Mouse (Mus musculus) T-cell, adult 2 months (primary cell): ENCODE data around the gene Cd300lf.

Source experiments
- DNase-seq: peaks from one replicate; pipeline ENCODE4 v3.0.0; 2022; ENCODE audit warnings: low spot score

The Cd300lf gene

DNA sequence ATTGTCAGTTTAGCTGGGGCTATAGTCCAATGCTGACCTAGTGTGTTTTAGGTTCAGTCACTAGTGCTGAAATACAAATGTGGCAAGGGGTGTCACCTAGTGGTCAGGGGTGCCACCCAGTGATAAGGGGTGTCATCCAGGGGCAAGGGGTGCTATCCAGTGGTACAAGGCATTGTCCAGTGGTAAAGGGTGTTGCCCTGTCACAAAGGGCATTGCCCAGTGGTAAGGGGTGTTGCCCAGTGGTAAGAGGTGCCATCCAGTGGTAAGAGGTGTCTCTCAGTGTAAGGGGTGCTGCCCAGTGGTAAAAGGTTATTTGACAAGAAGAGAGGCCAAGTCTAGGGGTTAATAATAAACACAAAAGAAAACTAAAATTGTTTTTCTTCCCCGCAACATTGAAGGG is 56.4 kb downstream of the Cd300lf start:
- no peak for DNase-seq

DNA sequence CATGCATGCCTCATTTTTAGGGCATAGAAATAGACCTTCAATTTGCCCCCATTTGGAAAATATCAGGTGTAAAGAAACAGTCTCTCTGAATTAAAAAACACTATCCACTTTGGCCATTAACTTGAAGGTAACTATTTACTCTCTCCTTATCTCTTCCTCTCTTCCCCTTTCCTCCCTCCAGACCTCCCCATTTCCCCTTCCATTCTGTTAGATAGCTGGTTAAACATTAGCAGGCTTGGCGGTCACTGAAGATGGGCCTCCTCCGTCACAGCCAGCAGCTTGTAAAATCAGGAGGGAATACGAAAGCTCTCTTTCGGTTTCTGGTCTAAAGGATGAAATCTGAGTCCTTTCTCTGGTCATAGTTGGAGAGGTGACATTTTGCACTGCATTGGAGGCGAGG is 57.9 kb downstream of the Cd300lf start:
- no peak for DNase-seq

DNA sequence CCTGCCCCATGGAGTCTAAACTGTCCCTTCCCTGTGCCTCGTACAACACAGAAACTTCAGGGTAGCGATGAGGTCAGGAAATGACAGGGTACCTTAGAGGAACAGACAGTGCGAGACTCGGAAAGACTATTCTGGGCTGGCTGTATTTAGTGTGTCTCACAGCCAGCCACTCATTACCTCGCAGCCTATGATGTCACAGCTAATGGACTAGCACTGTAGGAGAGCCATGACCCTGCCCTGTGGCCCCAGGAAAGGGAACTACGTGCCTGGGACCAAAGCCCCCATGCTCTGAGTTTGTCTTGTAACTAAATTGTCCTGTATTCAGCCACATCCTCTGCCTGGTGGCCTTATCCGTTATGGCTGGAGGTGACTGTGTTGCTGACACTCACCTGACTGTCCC is 58.4 kb downstream of the Cd300lf start:
- DNase-seq: no peak

DNA sequence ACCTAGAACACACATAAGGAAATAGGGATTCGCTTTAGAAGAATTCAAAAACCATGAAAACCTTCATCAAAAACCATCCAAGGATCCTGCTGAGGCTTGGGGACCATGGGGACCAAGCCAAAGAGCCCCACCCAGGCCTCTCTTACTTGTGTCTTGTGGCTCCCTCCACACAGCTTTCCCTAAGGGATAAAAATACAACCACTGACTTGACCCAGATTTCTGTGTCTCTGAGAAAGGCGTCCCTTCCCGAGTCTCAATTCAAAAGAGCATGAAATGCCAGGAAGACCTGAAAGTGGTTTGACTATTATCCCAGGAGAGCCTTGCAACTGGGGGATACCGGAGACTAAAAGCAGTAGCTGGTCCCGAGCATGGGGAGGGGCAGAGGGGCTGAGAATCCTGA is 60.8 kb downstream of the Cd300lf start:
- no peak for DNase-seq

DNA sequence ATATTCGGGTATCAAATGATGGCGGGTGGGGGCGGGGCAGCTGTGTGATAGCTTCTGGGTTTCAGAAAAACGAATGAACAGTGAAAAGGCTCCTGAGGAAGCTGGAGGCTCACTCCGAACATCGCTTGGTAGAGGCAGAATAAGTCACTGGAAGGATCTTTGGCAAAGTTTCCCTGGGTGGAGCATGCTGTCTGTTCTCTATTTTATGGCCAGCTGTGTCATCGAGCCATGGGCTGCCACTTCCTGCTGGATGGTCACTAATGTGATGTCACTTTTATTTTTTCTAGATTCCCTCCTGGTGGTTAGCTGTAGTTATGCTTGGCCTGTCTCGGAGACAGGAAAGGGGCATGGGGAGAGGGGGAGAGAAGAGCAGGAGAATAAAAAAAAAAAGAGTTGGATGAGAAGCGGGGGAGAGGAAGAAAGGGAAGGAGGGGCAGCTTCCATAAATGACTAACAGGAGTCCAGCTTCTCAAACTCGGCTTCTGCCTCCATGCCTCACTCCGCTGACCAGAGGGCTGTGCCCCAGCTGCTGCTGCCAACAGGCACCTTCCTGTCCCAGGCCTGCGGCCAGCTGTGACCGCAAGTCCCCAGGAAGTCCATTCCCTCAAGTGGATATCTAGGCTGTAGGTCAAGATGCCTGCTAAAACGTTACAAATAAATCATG is 62.0 kb downstream of the Cd300lf start:
- DNase-seq: no peak

DNA sequence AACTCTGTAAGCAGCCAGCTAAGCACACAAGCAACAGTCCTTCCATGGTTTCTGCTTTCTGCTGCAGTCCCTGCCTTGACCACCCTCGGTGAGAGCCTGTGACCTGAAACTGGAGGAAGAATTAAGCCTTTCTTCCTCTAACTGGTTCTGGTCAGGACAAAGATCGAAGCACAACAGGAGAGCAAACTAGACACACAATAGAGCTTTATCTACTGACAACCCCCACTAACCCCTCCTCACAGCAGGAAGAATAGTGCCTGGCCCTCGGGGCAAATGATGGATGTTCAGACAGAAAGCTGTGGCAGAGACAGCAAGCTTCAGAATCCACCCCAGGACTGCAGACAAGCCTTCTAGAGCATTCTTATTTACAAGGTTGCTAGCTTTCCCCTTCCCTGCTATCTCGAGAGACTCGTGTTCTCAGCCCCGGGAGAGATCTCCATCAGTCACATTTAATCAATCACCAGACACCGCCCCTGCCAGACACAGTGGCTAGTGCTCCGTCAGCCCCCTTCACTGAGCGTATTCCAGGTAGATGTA is 62.7 kb downstream of the Cd300lf start:
- DNase-seq: no peak

DNA sequence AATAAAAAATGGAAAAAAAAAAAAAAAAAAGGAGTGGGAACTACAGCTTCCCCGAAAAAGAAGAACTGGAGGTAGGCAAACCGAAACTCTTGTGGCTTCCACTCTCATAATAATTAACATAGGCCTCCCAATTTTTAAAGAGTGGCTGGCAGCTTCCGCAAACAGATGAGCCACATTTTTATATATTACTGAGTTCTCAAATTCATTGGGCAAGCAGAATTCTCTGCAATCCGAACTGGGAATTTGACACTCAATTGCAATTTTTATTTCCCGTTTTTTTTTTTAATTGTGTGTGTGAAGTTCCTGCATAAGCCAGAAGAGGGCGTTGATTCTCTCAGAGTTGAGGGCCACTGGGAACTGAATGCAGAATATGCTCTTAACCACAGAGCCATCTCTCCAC is 67.0 kb downstream of the Cd300lf start:
- DNase-seq: no peak
